ENCODE assay signal across 28 mouse cellular contexts in genomic region chr14:13040176-13040575, GRCm38 (mm10).
"Had no signal": no experiment of that assay in that cellular context is flagged by ENCODE, and none has a peak within 500 bp of the region (broad histone marks: within the 10 kb centered on the region; RNA-seq: fewer than 3 reads in every experiment).

No protein-coding gene starts in this region.

- H3K9ac ChIP-seq: heart, embryonic 13.5 days; heart, embryonic 15.5 days; hindbrain, embryonic 13.5 days; hindbrain, embryonic 15.5 days; intestine, embryonic 15.5 days; limb, embryonic 12.5 days; liver, embryonic 13.5 days; liver, embryonic 15.5 days had no signal

- H3K4me2 ChIP-seq: heart, embryonic 11.5 days; heart, embryonic 13.5 days; heart, embryonic 15.5 days; hindbrain, embryonic 13.5 days; hindbrain, embryonic 15.5 days; intestine, embryonic 15.5 days; limb, embryonic 12.5 days; liver, embryonic 11.5 days; liver, embryonic 13.5 days; liver, embryonic 15.5 days had no signal

- H3K4me1 ChIP-seq: heart, embryonic 13.5 days; heart, embryonic 15.5 days; hindbrain, embryonic 13.5 days; hindbrain, embryonic 15.5 days; intestine, embryonic 15.5 days; limb, embryonic 10.5 days; limb, embryonic 12.5 days; liver, embryonic 13.5 days; liver, embryonic 15.5 days had no signal

- H3K27me3 ChIP-seq: heart, embryonic 13.5 days; heart, embryonic 15.5 days; hindbrain, embryonic 13.5 days; hindbrain, embryonic 15.5 days; intestine, embryonic 15.5 days; limb, embryonic 12.5 days; liver, embryonic 13.5 days; liver, embryonic 15.5 days had no signal

- H3K27ac ChIP-seq: gastrocnemius, adult 2 months; heart, adult 2 months; heart, embryonic 13.5 days; heart, embryonic 15.5 days; hindbrain, embryonic 13.5 days; hindbrain, embryonic 15.5 days; intestine, embryonic 15.5 days; layer of hippocampus, adult 2 months; left cerebral cortex, adult 2 months; limb, embryonic 10.5 days; limb, embryonic 12.5 days; liver, embryonic 13.5 days; liver, embryonic 15.5 days had no signal

- ATAC-seq: inflammation-experienced regulatory T-cells, adult 6 months; intestine, embryonic 15.5 days; intestine, postnatal 0 days had no signal

- H3K36me3 ChIP-seq: heart, embryonic 13.5 days; heart, embryonic 15.5 days; hindbrain, embryonic 13.5 days; hindbrain, embryonic 15.5 days; intestine, embryonic 15.5 days; limb, embryonic 10.5 days; limb, embryonic 12.5 days; liver, embryonic 13.5 days; liver, embryonic 15.5 days had no signal

- H3K4me3 ChIP-seq: gastrocnemius, adult 2 months; heart, adult 2 months; heart, embryonic 13.5 days; heart, embryonic 15.5 days; hindbrain, embryonic 13.5 days; hindbrain, embryonic 15.5 days; intestine, embryonic 15.5 days; layer of hippocampus, adult 2 months; left cerebral cortex, adult 2 months; limb, embryonic 10.5 days; limb, embryonic 12.5 days; liver, embryonic 13.5 days; liver, embryonic 15.5 days had no signal

- H3K9me3 ChIP-seq: heart, embryonic 13.5 days; heart, embryonic 15.5 days; hindbrain, embryonic 13.5 days; hindbrain, embryonic 15.5 days; intestine, embryonic 15.5 days; limb, embryonic 10.5 days; liver, embryonic 13.5 days; liver, embryonic 15.5 days had no signal

- DNase-seq: gastrocnemius, adult 2 months; gastrocnemius, postnatal 10 days; gastrocnemius, postnatal 25 days; heart, adult 11 months; heart, adult 2 months; heart, postnatal 14 days; heart, postnatal 36 days; kidney, adult 18-20 months; kidney, adult 8-10 months; kidney, postnatal 10 days; kidney, postnatal 25 days; kidney, postnatal 4 days; liver; liver, embryonic 13.5 days had no signal
